Mouse (Mus musculus): ENCODE measurements around the gene Rcan3.

DNA sequence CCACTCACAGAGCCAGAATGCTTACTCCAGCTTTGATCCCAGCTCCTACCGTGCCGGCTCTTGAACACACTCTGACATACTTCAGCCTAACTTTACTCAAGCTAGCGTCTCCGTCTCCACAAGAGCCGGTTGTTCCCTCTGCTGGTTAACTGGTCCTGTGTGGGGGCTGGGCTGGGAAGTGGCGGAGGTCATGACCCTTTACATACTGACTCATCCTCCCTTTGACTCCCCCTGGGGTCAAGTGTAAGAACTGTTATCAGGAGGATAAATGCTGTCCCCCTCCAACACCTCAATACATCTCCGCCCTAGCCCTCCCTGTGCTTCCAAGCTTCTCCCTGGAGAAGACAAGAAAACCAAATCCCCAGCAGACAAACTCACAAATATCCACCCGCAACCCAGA, 52.3 kb downstream of the Rcan3 start:
- TF ChIP-seq CTCF (IDR thresholded peaks at IDR 0.05; ENCODE audit: low read depth, low read length) (peak; percentile 31), POLR2A (IDR thresholded peaks at IDR 0.05; ENCODE audit: insufficient read depth, low read length) (no peak)
